Mouse (Mus musculus) regulatory T cell (primary cell): ENCODE data around the gene Zfhx3.

Experiments
- in situ Hi-C: fragments of 300-600 bp; cut with MboI, MseI; formaldehyde crosslinking; loops from one replicate; pipeline ENCODE4 v1.15.1; 2025; ENCODE audit warnings: high pct_unique_total_duplicates

Zfhx3 gene

GRCm38 (mm10) chr8:108537686-108538551 lies 595.5 kb downstream of the Zfhx3 start:
- in situ Hi-C loops, result no loop called here

GRCm38 (mm10) chr8:108538929-108539555 lies 596.6 kb downstream of the Zfhx3 start:
- in situ Hi-C loops, result no loop called here

GRCm38 (mm10) chr8:108552518-108552917 lies 610.1 kb downstream of the Zfhx3 start:
- in situ Hi-C loops, result no loop called here

- in situ Hi-C loops, result no loop called here
These were observed 611.5 kb downstream of the Zfhx3 start for GRCm38 (mm10) chr8:108553808-108554577.

DNA sequence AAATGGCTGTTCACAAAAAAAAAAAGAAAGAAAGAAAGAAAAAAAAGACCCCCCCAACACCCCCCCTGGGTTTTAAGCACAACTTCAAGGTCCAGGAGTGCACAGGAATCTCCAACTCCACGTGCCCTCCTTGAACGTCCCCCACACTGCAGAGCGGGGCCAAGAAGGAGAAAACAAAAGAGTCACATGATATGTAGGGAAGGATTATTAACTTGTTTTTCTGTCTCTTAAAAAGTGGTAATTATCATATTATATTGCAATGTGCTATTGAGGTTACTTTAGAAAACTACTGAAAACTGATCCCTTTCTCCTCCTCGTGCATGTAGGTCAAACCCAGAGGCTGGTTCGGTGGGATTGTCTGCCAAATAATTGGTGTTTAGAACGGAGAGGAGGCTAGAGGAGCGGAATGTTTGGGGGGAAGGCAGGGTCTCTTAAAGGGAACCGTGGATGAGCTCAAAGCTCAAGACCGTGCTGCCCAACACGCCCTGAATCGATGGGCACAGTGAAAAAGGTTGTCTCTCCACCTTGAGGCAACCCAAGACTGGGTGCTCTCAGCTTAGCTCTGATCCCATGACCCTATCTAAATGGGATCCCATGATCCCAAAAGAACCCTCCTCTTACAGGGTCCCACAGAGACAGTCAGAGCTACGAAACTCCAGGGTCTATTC lies 612.3 kb downstream of the Zfhx3 start:
- in situ Hi-C loops, result no loop called here

GRCm38 (mm10) chr8:108563420-108563819 lies 621.0 kb downstream of the Zfhx3 start:
- in situ Hi-C loops, result no loop called here

- in situ Hi-C loops, result no loop called here
These were observed 621.6 kb downstream of the Zfhx3 start for GRCm38 (mm10) chr8:108563934-108564564.

GRCm38 (mm10) chr8:108566035-108566434 lies 623.6 kb downstream of the Zfhx3 start:
- in situ Hi-C loops, result no loop called here

- in situ Hi-C loops, result no loop called here
These were observed 631.0 kb downstream of the Zfhx3 start for GRCm38 (mm10) chr8:108573295-108574017.

- in situ Hi-C loops, result no loop called here
These were observed 631.7 kb downstream of the Zfhx3 start for GRCm38 (mm10) chr8:108574101-108574500.

DNA sequence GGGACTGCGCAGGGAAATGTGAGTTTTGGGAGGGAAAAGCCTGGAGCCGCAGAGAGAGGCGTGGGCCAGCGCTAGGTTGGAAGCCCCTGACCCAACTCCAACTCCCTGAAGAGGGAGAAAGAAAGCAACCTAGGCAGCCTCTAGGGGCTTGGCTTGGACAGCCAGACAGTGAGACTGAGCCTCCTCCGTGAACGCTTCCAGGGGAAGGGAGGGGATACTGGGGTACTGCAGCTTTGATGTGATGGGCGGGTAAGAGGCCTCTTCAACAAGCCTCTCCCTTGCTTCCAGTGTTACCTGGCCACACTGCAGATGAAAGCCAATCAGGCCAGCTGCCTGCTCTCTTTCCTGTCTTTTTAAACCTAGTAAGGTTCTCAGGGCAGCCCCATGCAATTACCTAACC lies 635.1 kb downstream of the Zfhx3 start:
- in situ Hi-C loops, result no loop called here

- in situ Hi-C loops, result no loop called here
These were observed 635.9 kb downstream of the Zfhx3 start for GRCm38 (mm10) chr8:108578388-108578787.

GRCm38 (mm10) chr8:108579808-108580207 lies 637.4 kb downstream of the Zfhx3 start:
- in situ Hi-C loops, result no loop called here

- in situ Hi-C loops, result no loop called here
These were observed 637.9 kb downstream of the Zfhx3 start for GRCm38 (mm10) chr8:108580364-108580763.

GRCm38 (mm10) chr8:108581557-108581956 lies 639.1 kb downstream of the Zfhx3 start:
- in situ Hi-C loops, result no loop called here

GRCm38 (mm10) chr8:108582251-108582650 lies 639.8 kb downstream of the Zfhx3 start:
- in situ Hi-C loops, result no loop called here

DNA sequence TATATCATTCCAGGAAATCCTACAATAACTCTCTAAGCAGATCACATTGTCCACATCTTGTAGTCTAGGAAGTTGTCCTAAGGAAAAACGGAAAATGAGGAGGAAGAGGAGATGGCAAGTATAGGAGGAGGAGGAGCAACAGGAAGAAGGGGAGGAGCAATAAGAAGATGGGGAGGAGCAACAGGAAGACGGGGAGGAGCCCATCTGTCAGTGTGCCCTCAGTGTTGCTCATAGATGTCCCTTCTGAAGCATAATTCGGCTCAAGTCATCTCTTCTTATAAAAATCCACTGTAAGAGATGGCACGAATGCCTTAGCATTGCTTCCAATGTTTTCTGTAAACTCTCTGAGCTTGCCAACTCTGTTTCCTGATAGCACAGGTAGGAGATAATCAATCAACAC lies 640.8 kb downstream of the Zfhx3 start:
- in situ Hi-C loops, result no loop called here

- in situ Hi-C loops, result no loop called here
These were observed 641.6 kb downstream of the Zfhx3 start for GRCm38 (mm10) chr8:108583867-108584661.

GRCm38 (mm10) chr8:108584662-108584978 lies 642.2 kb downstream of the Zfhx3 start:
- in situ Hi-C loops, result no loop called here

- in situ Hi-C loops, result no loop called here
These were observed 648.6 kb downstream of the Zfhx3 start for GRCm38 (mm10) chr8:108591037-108591436.
